In genomic region chr9:106115801-106116424, GRCm38 (mm10) we compare ENCODE assay signal across 14 mouse cellular contexts. TPM values are rescaled to one million over a fixed set of nuclear protein-coding genes. Genes with fewer than 3 reads are reported as not detected.
A peak's percentile ranks its signal among the peaks of the same experiment; 100 is the strongest.
DNase-seq lines count a peak whose midpoint lies in the region; ATAC-seq lines count a peak whose summit lies in the region.
"Had no signal": no experiment of that assay in that cellular context is flagged by ENCODE, and none has a peak within 500 bp of the region (broad histone marks: within the 10 kb centered on the region; RNA-seq: fewer than 3 reads in every experiment).

No protein-coding gene starts in this region.

- peaks cover 22% of the 10 kb centered on the region for H3K4me1 ChIP-seq in embryonic facial prominence, embryonic 10.5 days
- H3K4me1 ChIP-seq in hindbrain, embryonic 10.5 days (replicated peaks), result peaks cover 20% of the 10 kb centered on the region
- H3K4me1 ChIP-seq in midbrain, embryonic 14.5 days (ENCODE audit: control insufficient read depth, insufficient read depth, low read length), result peaks cover 18% of the 10 kb centered on the region

- H3K9ac ChIP-seq in midbrain, embryonic 14.5 days (replicated peaks; ENCODE audit: low read length), result peak overlapping the region; percentile 38; the same call in 1 of the 2 replicates

- WGBS in embryonic facial prominence, embryonic 10.5 days, result 37% methylated on average over 13 of the region's 13 CpGs
- WGBS in hindbrain, embryonic 10.5 days, result 38% methylated on average over 13 of the region's 13 CpGs
- 18% methylated on average over 13 of the region's 13 CpGs for WGBS in midbrain, embryonic 14.5 days

- ATAC-seq in midbrain, embryonic 14.5 days (ENCODE audit: low FRiP score, low TSS enrichment), result peak; percentile 62; the same call in 1 of the 2 replicates
- ATAC-seq: intestine, embryonic 16.5 days had no signal

- peak overlapping the region; percentile 47 for H3K4me2 ChIP-seq in midbrain, embryonic 14.5 days (ENCODE audit: low read length)

- no peaks in the 10 kb centered on the region for H3K36me3 ChIP-seq in embryonic facial prominence, embryonic 10.5 days (replicated peaks)
- no peaks in the 10 kb centered on the region for H3K36me3 ChIP-seq in hindbrain, embryonic 10.5 days
- H3K36me3 ChIP-seq in midbrain, embryonic 14.5 days (ENCODE audit: control insufficient read depth, insufficient read depth, low read length), result no peaks in the 10 kb centered on the region

- H3K27me3 ChIP-seq in embryonic facial prominence, embryonic 10.5 days (replicated peaks; ENCODE audit: low read depth, poor library complexity, severe bottlenecking), result no peaks in the 10 kb centered on the region
- no peaks in the 10 kb centered on the region; the same call in 1 of the 2 replicates for H3K27me3 ChIP-seq in hindbrain, embryonic 10.5 days (ENCODE audit: insufficient read depth, poor library complexity, severe bottlenecking)
- no peaks in the 10 kb centered on the region for H3K27me3 ChIP-seq in midbrain, embryonic 14.5 days (ENCODE audit: control insufficient read depth, insufficient read depth, low read length)

- peak overlapping the region; percentile 60 for H3K27ac ChIP-seq in embryonic facial prominence, embryonic 10.5 days (replicated peaks)
- peak overlapping the region; percentile 59; the same call in 1 of the 2 replicates for H3K27ac ChIP-seq in hindbrain, embryonic 10.5 days
- peak overlapping the region; percentile 77 for H3K27ac ChIP-seq in midbrain, embryonic 14.5 days (replicated peaks; ENCODE audit: low read depth, low read length)

- no peaks in the 10 kb centered on the region; the same call in 1 of the 2 replicates for H3K9me3 ChIP-seq in embryonic facial prominence, embryonic 10.5 days
- H3K9me3 ChIP-seq in hindbrain, embryonic 10.5 days, result 0 out of 2 replicates have a peak, but pooled peaks cover 8% of the 10 kb centered on the region
- no peaks in the 10 kb centered on the region for H3K9me3 ChIP-seq in midbrain, embryonic 14.5 days (ENCODE audit: control insufficient read depth, low read length)

- H3K4me3 ChIP-seq in embryonic facial prominence, embryonic 10.5 days, result peak overlapping the region; percentile 34; the same call in 1 of the 2 replicates
- H3K4me3 ChIP-seq in hindbrain, embryonic 10.5 days, result peak overlapping the region; percentile 13
- 0 out of 2 replicates have a peak overlapping the region, but pooled peaks have one; percentile 20 for H3K4me3 ChIP-seq in midbrain, embryonic 14.5 days (replicated peaks; ENCODE audit: low read depth, low read length)

- peak; percentile 15 for DNase-seq in embryo, embryonic 10 days (ENCODE audit: low spot score)
- no peak for DNase-seq in embryo, embryonic 9.5 days (ENCODE audit: extremely low spot score)
- peak; percentile 54 for DNase-seq in embryonic facial prominence, embryonic 10.5 days (ENCODE audit: low spot score)
- DNase-seq in hindbrain, embryonic 10.5 days (ENCODE audit: low spot score), result no peak
- peak; percentile 84 for DNase-seq in midbrain, embryonic 14.5 days
- no peak for DNase-seq in left cerebral cortex, postnatal 36 days (ENCODE audit: low spot score in 2 of 2)
- no peak for DNase-seq in urinary bladder, adult 2 months (ENCODE audit: low spot score)
- no peak for DNase-seq in cerebellum, adult 9-11 months
- DNase-seq: cerebellum, postnatal 36 days; lung, adult 2 months had no signal

- intact Hi-C loops in left cerebral cortex, postnatal 36 days (cut with DNase I), result loop anchor here (10.0 kb wide), 1 partner anchor 721 kb away; the partner anchor contains the start of genes Aste1 and Nek11

RNA-seq across cellular contexts. Expression of gene Col6a4, which starts 19.3 kb away (rescaled TPM):
- polyA plus RNA-seq in embryonic facial prominence, embryonic 10.5 days (2016; fragmentation: Nextera tagmentation; extraction: Ambion mirVana), result 0.09 and 0.25 TPM in 2 replicates
- 0.10 and 0.26 TPM in 2 replicates for polyA plus RNA-seq in hindbrain, embryonic 10.5 days (2016; fragmentation: Nextera tagmentation; extraction: Ambion mirVana)
- 0.38 and 0.81 TPM in 2 replicates for polyA plus RNA-seq in midbrain, embryonic 14.5 days (2014; fragmentation: Nextera tagmentation; extraction: Ambion mirVana)
- 1 to 10 TPM; 1.6 to 3.5 TPM for total RNA-seq in left cerebral cortex, postnatal 36 days (2021)
- 1.3 and 1.4 TPM in 2 replicates for polyA plus RNA-seq in urinary bladder, adult 2 months (2012; rRNA removed)
- total RNA-seq: heart, adult 8-10 months; monocyte, adult 5-6 weeks had no signal
- polyA plus RNA-seq: limb, embryonic 11.5 days had no signal

RNA-seq across cellular contexts. Expression of gene Glyctk, which starts 42.0 kb away (rescaled TPM):
- polyA plus RNA-seq in embryonic facial prominence, embryonic 10.5 days (2016; fragmentation: Nextera tagmentation; extraction: Ambion mirVana), result 2.4 and 2.9 TPM in 2 replicates
- 2.9 and 4.5 TPM in 2 replicates for polyA plus RNA-seq in hindbrain, embryonic 10.5 days (2016; fragmentation: Nextera tagmentation; extraction: Ambion mirVana)
- polyA plus RNA-seq in midbrain, embryonic 14.5 days (2014; fragmentation: Nextera tagmentation; extraction: Ambion mirVana), result 4.6 and 6.8 TPM in 2 replicates
- total RNA-seq in left cerebral cortex, postnatal 36 days (2021), result 1 to 10 TPM; 5.9 to 7.4 TPM
- 1.1 and 1.5 TPM in 2 replicates for polyA plus RNA-seq in urinary bladder, adult 2 months (2012; rRNA removed)

RNA-seq across cellular contexts. Expression of gene Wdr82, which starts 54.8 kb away (rescaled TPM):
- 28.4 and 28.8 TPM in 2 replicates for polyA plus RNA-seq in embryonic facial prominence, embryonic 10.5 days (2016; fragmentation: Nextera tagmentation; extraction: Ambion mirVana)
- 25.8 and 29.9 TPM in 2 replicates for polyA plus RNA-seq in hindbrain, embryonic 10.5 days (2016; fragmentation: Nextera tagmentation; extraction: Ambion mirVana)
- polyA plus RNA-seq in midbrain, embryonic 14.5 days (2014; fragmentation: Nextera tagmentation; extraction: Ambion mirVana), result 54.0 and 75.3 TPM in 2 replicates
- total RNA-seq in left cerebral cortex, postnatal 36 days (2021), result 100 to 1,000 TPM; 127 to 132 TPM
- polyA plus RNA-seq in urinary bladder, adult 2 months (2012; rRNA removed), result 67.9 and 72.1 TPM in 2 replicates

Comparison
In these comparisons a context has a peak if more than half of its experiments do, and no peak if none do; other contexts are left out.
1. DNase-seq: peak in embryo, embryonic 10 days (single experiment), embryonic facial prominence, embryonic 10.5 days (single experiment) and midbrain, embryonic 14.5 days (single experiment); none in embryo, embryonic 9.5 days (single experiment), hindbrain, embryonic 10.5 days (single experiment), left cerebral cortex, postnatal 36 days (0 of 2), urinary bladder, adult 2 months (single experiment) and cerebellum, adult 9-11 months (single experiment).
2. Peak in every context shown above with its lines, with median percentiles within 50 percentile points of each other: H3K27ac ChIP-seq and H3K4me3 ChIP-seq.